Mouse (Mus musculus) midbrain, embryonic 11.5 days (tissue): ENCODE measurements at regions not wholly inside any gene's neighbourhood (a gene's known extent, or its start where the extent isn't known, plus 50 kb on each side); places are given as distances from the start of the nearest gene placed in this dataset.

Source experiments
- ATAC-seq: fragments of 200-750 bp; cut with Nextera tagmentation; 2 replicates; pipeline ENCODE4 v1.8.0; 2017; ENCODE audit warnings: moderate TSS enrichment, moderate library complexity; ENCODE audit not compliant: low FRiP score
- DNase-seq: peaks from one replicate; pipeline ENCODE4 v3.0.0; 2015; ENCODE audit warnings: low spot score; ENCODE audit errors: missing footprints
- H3K27ac ChIP-seq: fragments of 300-500 bp; sonication (generic); 2 replicates; pipeline ENCODE4 v1.5.1; 2014; ENCODE audit warnings: low read depth, low read length
- H3K27me3 ChIP-seq: fragments of 300-500 bp; sonication (generic); 2 replicates; pipeline ENCODE4 v1.6.1; 2014; ENCODE audit warnings: mild to moderate bottlenecking, low read length, moderate library complexity, mixed read lengths; ENCODE audit not compliant: control insufficient read depth, insufficient read depth
- H3K36me3 ChIP-seq: fragments of 300-500 bp; sonication (generic); 2 replicates; pipeline ENCODE4 v1.6.1; 2014; ENCODE audit warnings: mild to moderate bottlenecking, low read length, moderate library complexity, mixed read lengths; ENCODE audit not compliant: control insufficient read depth, insufficient read depth
- H3K4me1 ChIP-seq: fragments of 300-500 bp; sonication (generic); 2 replicates; pipeline ENCODE4 v1.6.1; 2014; ENCODE audit warnings: low read length; ENCODE audit not compliant: control insufficient read depth, insufficient read depth
- H3K4me2 ChIP-seq: fragments of 300-500 bp; sonication (generic); 2 replicates; pipeline ENCODE4 v1.6.1; 2014; ENCODE audit warnings: mild to moderate bottlenecking, moderate library complexity
- H3K4me3 ChIP-seq: fragments of 300-500 bp; sonication (generic); 2 replicates; pipeline ENCODE4 v1.5.1; 2014; ENCODE audit warnings: low read depth, low read length
- H3K9ac ChIP-seq: fragments of 300-500 bp; sonication (generic); 2 replicates; pipeline ENCODE4 v1.6.1; 2014; ENCODE audit warnings: low read length
- H3K9me3 ChIP-seq: fragments of 300-500 bp; sonication (generic); 2 replicates; pipeline ENCODE4 v1.6.1; 2016; ENCODE audit warnings: low read length; ENCODE audit not compliant: control insufficient read depth
- WGBS: fragments of 180-500 bp; shearing (Covaris S2); extraction: QIAGEN DNeasy Blood & Tissue Kit; methylation state at CpG from one replicate; pipeline ENCODE4 v1.1.7; 2014; 5-methylcytosine and 5-hydroxymethylcytosine counted together

GRCm38 (mm10) chr6:89084437-89084836 is 182.4 kb downstream of the Tpra1 start:
- DNase-seq (no peak), ATAC-seq (no peak)
- 95% methylated on average over 3 of the region's 3 CpGs for WGBS
- no peak overlapping the region for H3K27ac ChIP-seq
- H3K4me2 ChIP-seq, result no peak overlapping the region
- no peak overlapping the region for H3K4me3 ChIP-seq
- H3K9me3 ChIP-seq, result no peaks in the 10 kb centered on the region
- H3K4me1 ChIP-seq, result no peaks in the 10 kb centered on the region
- no peaks in the 10 kb centered on the region for H3K36me3 ChIP-seq
- H3K27me3 ChIP-seq, result no peaks in the 10 kb centered on the region
- no peak overlapping the region for H3K9ac ChIP-seq

GRCm38 (mm10) chr6:89085151-89085550 is 183.1 kb downstream of the Tpra1 start:
- ATAC-seq, result no peak
- H3K27me3 ChIP-seq, result no peaks in the 10 kb centered on the region
- no peak overlapping the region for H3K27ac ChIP-seq
- DNase-seq, result no peak
- no peaks in the 10 kb centered on the region for H3K4me1 ChIP-seq
- H3K9me3 ChIP-seq, result no peaks in the 10 kb centered on the region
- 87% methylated on average over 6 of the region's 6 CpGs for WGBS
- no peak overlapping the region for H3K9ac ChIP-seq
- H3K36me3 ChIP-seq, result no peaks in the 10 kb centered on the region
- H3K4me3 ChIP-seq, result no peak overlapping the region
- no peak overlapping the region for H3K4me2 ChIP-seq

DNA sequence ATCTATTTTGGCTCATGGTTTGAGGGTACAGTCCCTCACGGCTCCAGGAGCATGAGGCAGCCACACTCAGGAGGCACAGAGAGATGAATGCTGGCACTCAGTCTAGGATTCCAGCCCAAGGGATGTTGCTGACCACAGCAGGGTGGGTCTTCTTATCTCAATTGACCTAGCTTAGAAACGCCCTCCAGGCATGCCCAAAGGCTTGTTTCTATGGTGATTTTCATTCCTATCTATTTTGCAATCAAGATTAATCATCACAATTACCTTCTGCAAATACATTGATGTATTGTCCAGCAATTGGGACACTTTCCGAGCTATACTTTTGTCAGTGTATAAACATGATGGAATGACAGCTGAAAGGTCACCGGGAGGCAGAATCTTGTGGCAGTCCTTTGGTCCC is 185.6 kb downstream of the Tpra1 start:
- Histone ChIP-seq H3K27ac (no peak overlapping the region), H3K9me3 (no peaks in the 10 kb centered on the region), H3K4me2 (no peak overlapping the region), H3K27me3 (no peaks in the 10 kb centered on the region), H3K36me3 (no peaks in the 10 kb centered on the region), H3K9ac (no peak overlapping the region), H3K4me1 (no peaks in the 10 kb centered on the region), H3K4me3 (no peak overlapping the region)
- ATAC-seq (no peak), DNase-seq (no peak)
- 76% methylated on average over 4 of the region's 4 CpGs for WGBS

- no peaks in the 10 kb centered on the region for H3K9me3 ChIP-seq
- DNase-seq (no peak), ATAC-seq (no peak)
- H3K9ac ChIP-seq, result no peak overlapping the region
- no peak overlapping the region for H3K4me3 ChIP-seq
- H3K27ac ChIP-seq, result no peak overlapping the region
- H3K4me2 ChIP-seq, result no peak overlapping the region
- no peaks in the 10 kb centered on the region for H3K4me1 ChIP-seq
- H3K27me3 ChIP-seq, result no peaks in the 10 kb centered on the region
- 92% methylated on average over 5 of the region's 5 CpGs for WGBS
- no peaks in the 10 kb centered on the region for H3K36me3 ChIP-seq
These were observed 188.0 kb downstream of the Tpra1 start for GRCm38 (mm10) chr6:89090096-89090495.

DNA sequence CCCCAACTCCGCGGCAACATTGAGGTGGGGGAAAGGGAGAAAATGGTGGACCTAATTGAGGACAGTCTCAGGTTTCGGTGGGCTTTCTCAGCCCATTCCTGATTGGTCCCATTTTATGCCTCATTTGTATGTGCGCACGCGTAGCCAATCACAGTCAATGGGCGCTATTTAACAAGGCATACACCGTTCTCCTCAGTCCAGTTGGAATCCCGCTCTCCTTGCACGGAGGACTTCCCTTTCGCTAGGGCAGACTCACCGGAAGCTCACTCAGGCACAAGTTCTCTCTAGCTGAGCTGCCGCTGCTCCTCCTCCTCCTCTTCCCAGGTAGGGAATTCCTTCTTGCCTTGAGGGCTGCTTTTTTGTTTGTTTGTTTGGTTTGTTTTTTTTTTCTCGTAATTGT is 193.9 kb downstream of the Tpra1 start:
- Histone ChIP-seq H3K27ac (no peak overlapping the region), H3K36me3 (no peaks in the 10 kb centered on the region), H3K9me3 (no peaks in the 10 kb centered on the region), H3K4me2 (no peak overlapping the region), H3K4me3 (no peak overlapping the region), H3K27me3 (no peaks in the 10 kb centered on the region), H3K4me1 (no peaks in the 10 kb centered on the region), H3K9ac (no peak overlapping the region)
- no peak for DNase-seq
- ATAC-seq, result no peak
- WGBS, result 96% methylated on average over 14 of the region's 14 CpGs

GRCm38 (mm10) chr6:89097531-89097930 is 195.5 kb downstream of the Tpra1 start:
- Histone ChIP-seq H3K27me3 (no peaks in the 10 kb centered on the region), H3K9me3 (no peaks in the 10 kb centered on the region), H3K9ac (no peak overlapping the region), H3K4me3 (no peak overlapping the region), H3K4me1 (no peaks in the 10 kb centered on the region), H3K4me2 (no peak overlapping the region), H3K27ac (no peak overlapping the region), H3K36me3 (no peaks in the 10 kb centered on the region)
- whole genome bisulfite sequencing, result 88% methylated on average over 8 of the region's 8 CpGs
- DNase-seq (no peak), ATAC-seq (no peak)

DNA sequence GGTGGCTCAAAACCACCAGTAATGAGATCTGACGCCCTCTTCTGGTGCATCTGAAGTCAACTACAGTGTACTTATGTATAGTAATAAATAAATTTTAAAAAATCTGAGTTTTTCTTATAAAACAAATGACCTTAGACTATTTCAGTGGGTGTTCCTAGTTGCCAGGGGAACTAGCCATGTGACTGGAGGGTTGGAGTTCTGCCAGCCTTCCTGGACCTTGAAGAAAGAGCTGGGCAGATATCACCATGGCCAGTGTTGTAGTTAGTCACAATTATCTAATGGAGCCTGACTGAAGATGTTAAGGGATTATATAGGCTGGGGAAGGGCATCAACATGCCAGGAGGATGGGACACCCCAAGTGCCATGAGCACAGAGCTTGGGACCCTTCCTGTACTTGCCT is 217.2 kb downstream of the Tpra1 start:
- no peaks in the 10 kb centered on the region for H3K36me3 ChIP-seq
- H3K27me3 ChIP-seq, result no peaks in the 10 kb centered on the region
- H3K9me3 ChIP-seq, result no peaks in the 10 kb centered on the region
- no peak overlapping the region for H3K27ac ChIP-seq
- no peak overlapping the region for H3K4me2 ChIP-seq
- WGBS, result 82% methylated on average over 1 of the region's 1 CpGs
- no peak overlapping the region for H3K9ac ChIP-seq
- ATAC-seq (no peak), DNase-seq (no peak)
- no peaks in the 10 kb centered on the region for H3K4me1 ChIP-seq
- H3K4me3 ChIP-seq, result no peak overlapping the region

DNA sequence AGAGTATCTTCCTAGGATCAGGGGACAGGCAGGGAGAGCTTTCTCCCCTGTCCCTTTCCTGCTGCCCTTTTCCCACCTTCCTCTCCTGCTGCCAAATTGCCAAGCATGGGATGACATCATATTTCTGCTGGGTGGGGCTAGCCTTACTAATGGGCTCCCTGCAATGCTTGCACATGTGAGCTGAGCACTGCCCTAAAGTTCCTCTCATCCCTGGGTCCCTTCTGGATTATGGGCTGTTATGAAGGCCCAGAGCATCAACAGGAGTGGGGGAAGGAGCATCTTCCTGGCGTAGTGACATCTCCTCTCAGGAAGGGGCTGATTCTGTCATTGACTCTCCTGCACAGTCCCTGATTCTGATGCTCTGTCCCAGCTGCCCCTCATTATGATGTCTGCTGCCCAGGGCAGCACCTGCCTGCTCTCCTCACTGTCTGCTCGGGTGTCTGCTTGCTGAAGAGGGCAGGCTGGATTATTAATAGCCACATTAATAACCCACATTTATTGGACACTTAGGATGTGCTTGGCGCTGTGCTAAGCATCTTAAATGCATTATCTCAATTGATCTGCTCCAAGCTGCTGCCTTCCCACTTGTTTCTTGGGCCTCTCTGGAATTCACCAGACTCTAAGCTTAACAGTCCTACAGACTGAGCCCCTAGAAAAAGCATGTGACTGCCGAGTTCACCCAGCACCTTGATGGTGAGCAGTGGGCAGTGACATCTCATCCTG is 219.1 kb downstream of the Tpra1 start:
- H3K4me2 ChIP-seq, result no peak overlapping the region
- 72% methylated on average over 4 of the region's 4 CpGs for WGBS
- no peaks in the 10 kb centered on the region for H3K4me1 ChIP-seq
- H3K27ac ChIP-seq, result no peak overlapping the region
- H3K9me3 ChIP-seq, result no peaks in the 10 kb centered on the region
- no peaks in the 10 kb centered on the region for H3K36me3 ChIP-seq
- ATAC-seq, result no peak
- H3K4me3 ChIP-seq, result no peak overlapping the region
- H3K27me3 ChIP-seq, result no peaks in the 10 kb centered on the region
- H3K9ac ChIP-seq, result no peak overlapping the region
- no peak for DNase-seq

DNA sequence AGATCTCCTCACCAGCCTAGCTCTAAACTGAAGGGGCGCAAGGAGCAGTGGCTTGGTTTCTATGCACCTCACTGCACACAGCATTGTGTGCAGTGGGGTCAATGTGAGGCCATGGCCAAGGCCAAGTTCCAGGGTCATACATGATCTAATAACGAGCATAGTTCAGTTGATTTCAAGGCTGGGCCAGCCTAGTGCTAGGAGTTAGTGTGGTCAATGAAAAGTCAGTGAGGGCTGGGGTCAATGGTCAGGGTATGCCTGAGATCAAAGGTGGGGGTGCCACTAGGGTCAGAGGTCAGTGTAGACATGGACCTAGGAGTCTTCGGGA is 219.7 kb downstream of the Tpra1 start:
- Histone ChIP-seq H3K27ac (no peak overlapping the region), H3K4me2 (no peak overlapping the region), H3K9me3 (no peaks in the 10 kb centered on the region), H3K36me3 (no peaks in the 10 kb centered on the region), H3K27me3 (no peaks in the 10 kb centered on the region), H3K9ac (no peak overlapping the region), H3K4me3 (no peak overlapping the region), H3K4me1 (no peaks in the 10 kb centered on the region)
- 57% methylated on average over 3 of the region's 3 CpGs for WGBS
- ATAC-seq (peak; percentile 35; the same call in 1 of the 2 replicates), DNase-seq (no peak)
